Mouse (Mus musculus) neural tube, embryonic 11.5 days (tissue): ENCODE data around the gene Slc1a5. TPM values are rescaled to one million over a fixed set of nuclear protein-coding genes. Genes with fewer than 3 reads are reported as not detected.

ENCODE experiments used
- ATAC-seq: fragments of 200-750 bp; cut with Nextera tagmentation; 2 replicates; pipeline ENCODE4 v1.8.0; 2017; ENCODE audit warnings: moderate number of reproducible peaks, mild to moderate bottlenecking, moderate TSS enrichment, moderate library complexity; ENCODE audit not compliant: insufficient read depth, low FRiP score, low TSS enrichment
- DNase-seq: peaks from one replicate; pipeline ENCODE4 v3.0.0-alpha.2; 2015; ENCODE audit warnings: low spot score
- H3K27ac ChIP-seq: fragments of 300-500 bp; sonication (generic); 2 replicates; pipeline ENCODE4 v1.5.1; 2014; ENCODE audit warnings: low read depth, mild to moderate bottlenecking, low read length
- H3K27me3 ChIP-seq: fragments of 300-500 bp; sonication (generic); 2 replicates; pipeline ENCODE4 v1.6.1; 2014; ENCODE audit warnings: mild to moderate bottlenecking, low read length, mixed read lengths; ENCODE audit not compliant: control insufficient read depth, insufficient read depth
- H3K36me3 ChIP-seq: fragments of 300-500 bp; sonication (generic); 2 replicates; pipeline ENCODE4 v1.6.1; 2014; ENCODE audit warnings: mild to moderate bottlenecking, low read length, moderate library complexity, mixed read lengths; ENCODE audit not compliant: control insufficient read depth, insufficient read depth
- H3K4me1 ChIP-seq: fragments of 300-500 bp; sonication (generic); 2 replicates; pipeline ENCODE4 v1.6.1; 2014; ENCODE audit warnings: low read length, mixed read lengths; ENCODE audit not compliant: control insufficient read depth, insufficient read depth
- H3K4me2 ChIP-seq: fragments of 300-500 bp; sonication (generic); 2 replicates; pipeline ENCODE4 v1.6.1; 2014; ENCODE audit warnings: low read depth, mild to moderate bottlenecking, moderate library complexity
- H3K4me3 ChIP-seq: fragments of 300-500 bp; sonication (generic); 2 replicates; pipeline ENCODE4 v1.5.1; 2014; ENCODE audit warnings: low read depth, low read length
- H3K9ac ChIP-seq: fragments of 300-500 bp; sonication (generic); 2 replicates; pipeline ENCODE4 v1.6.1; 2014; ENCODE audit warnings: mild to moderate bottlenecking, low read length
- H3K9me3 ChIP-seq: fragments of 300-500 bp; sonication (generic); 2 replicates; pipeline ENCODE4 v1.6.1; 2016; ENCODE audit warnings: low read length; ENCODE audit not compliant: control insufficient read depth
- WGBS: fragments of 180-500 bp; shearing (Covaris S2); extraction: QIAGEN DNeasy Blood & Tissue Kit; methylation state at CpG from one replicate; pipeline ENCODE4 v1.1.7; 2014; 5-methylcytosine and 5-hydroxymethylcytosine counted together
- polyA plus RNA-seq: library from polyadenylated mRNA; unstranded; fragments of >200 nt; fragmentation: Nextera tagmentation; extraction: Ambion mirVana; gene quantifications from 2 replicates; pipeline ENCODE4 v1.2.1, GENCODE M21; 2014

Slc1a5 gene
- polyA plus RNA-seq, 1 experiment from 2014 or later = 17.3 TPM

GRCm38 (mm10) chr7:16837916-16838803 lies 57.0 kb downstream of the Slc1a5 start:
- H3K36me3 ChIP-seq = peaks cover 28% of the 10 kb centered on the region
- no peak for DNase-seq
- ATAC-seq = no peak
- no peaks in the 10 kb centered on the region for H3K4me1 ChIP-seq
- WGBS = 95% methylated on average over 18 of the region's 18 CpGs
- H3K9ac ChIP-seq = no peak overlapping the region
- H3K4me2 ChIP-seq = no peak overlapping the region
- H3K27ac ChIP-seq = no peak overlapping the region
- no peaks in the 10 kb centered on the region for H3K9me3 ChIP-seq
- H3K27me3 ChIP-seq = no peaks in the 10 kb centered on the region
- H3K4me3 ChIP-seq = no peak overlapping the region

GRCm38 (mm10) chr7:16838804-16839426 lies 57.8 kb downstream of the Slc1a5 start:
- Histone ChIP-seq H3K9me3 (no peaks in the 10 kb centered on the region), H3K4me1 (peaks cover 4% of the 10 kb centered on the region), H3K4me2 (no peak overlapping the region), H3K4me3 (no peak overlapping the region), H3K27ac (no peak overlapping the region), H3K9ac (no peak overlapping the region), H3K36me3 (peaks cover 26% of the 10 kb centered on the region), H3K27me3 (no peaks in the 10 kb centered on the region)
- WGBS = 88% methylated on average over 6 of the region's 6 CpGs
- no peak for DNase-seq
- no peak for ATAC-seq

GRCm38 (mm10) chr7:16839427-16840108 lies 58.4 kb downstream of the Slc1a5 start:
- Histone ChIP-seq H3K36me3 (peaks cover 22% of the 10 kb centered on the region), H3K27ac (no peak overlapping the region), H3K9me3 (no peaks in the 10 kb centered on the region), H3K4me1 (peaks cover 10% of the 10 kb centered on the region), H3K4me3 (no peak overlapping the region), H3K9ac (no peak overlapping the region), H3K27me3 (no peaks in the 10 kb centered on the region), H3K4me2 (no peak overlapping the region)
- DNase-seq (no peak), ATAC-seq (no peak)
- 97% methylated on average over 12 of the region's 12 CpGs for WGBS

- DNase-seq (no peak), ATAC-seq (no peak)
- Histone ChIP-seq H3K9me3 (no peaks in the 10 kb centered on the region), H3K4me2 (no peak overlapping the region), H3K4me1 (peaks cover 10% of the 10 kb centered on the region), H3K27me3 (no peaks in the 10 kb centered on the region), H3K36me3 (peaks cover 21% of the 10 kb centered on the region), H3K9ac (no peak overlapping the region), H3K27ac (no peak overlapping the region), H3K4me3 (no peak overlapping the region)
- 83% methylated on average over 2 of the region's 2 CpGs for whole genome bisulfite sequencing
These were observed 59.0 kb downstream of the Slc1a5 start for GRCm38 (mm10) chr7:16840109-16840491.

GRCm38 (mm10) chr7:16841078-16841477 lies 59.9 kb downstream of the Slc1a5 start:
- H3K4me1 ChIP-seq = peaks cover 14% of the 10 kb centered on the region
- no peak overlapping the region for H3K9ac ChIP-seq
- DNase-seq = no peak
- H3K27me3 ChIP-seq = no peaks in the 10 kb centered on the region
- whole genome bisulfite sequencing = 67% methylated on average over 4 of the region's 4 CpGs
- no peak overlapping the region for H3K4me2 ChIP-seq
- H3K27ac ChIP-seq = no peak overlapping the region
- H3K4me3 ChIP-seq = no peak overlapping the region
- H3K9me3 ChIP-seq = no peaks in the 10 kb centered on the region
- H3K36me3 ChIP-seq = peaks cover 20% of the 10 kb centered on the region
- no peak for ATAC-seq

GRCm38 (mm10) chr7:16841561-16842560 lies 60.7 kb downstream of the Slc1a5 start:
- H3K9ac ChIP-seq = no peak overlapping the region
- peak overlapping the region; percentile 94 for H3K4me2 ChIP-seq
- H3K4me1 ChIP-seq = peaks cover 14% of the 10 kb centered on the region
- peaks cover 20% of the 10 kb centered on the region for H3K36me3 ChIP-seq
- DNase-seq = no peak
- peak overlapping the region; percentile 56 for H3K4me3 ChIP-seq
- H3K9me3 ChIP-seq = no peaks in the 10 kb centered on the region
- ATAC-seq = no peak
- H3K27me3 ChIP-seq = no peaks in the 10 kb centered on the region
- WGBS = 41% methylated on average over 11 of the region's 11 CpGs
- H3K27ac ChIP-seq = no peak overlapping the region

- no peaks in the 10 kb centered on the region for H3K27me3 ChIP-seq
- DNase-seq = peak; percentile 90
- peak within 1 kb of the TSS; percentile 56 for H3K4me3 ChIP-seq
- H3K9me3 ChIP-seq = no peaks in the 10 kb centered on the region
- peaks cover 18% of the 10 kb centered on the region for H3K36me3 ChIP-seq
- peak within 1 kb of the TSS; percentile 71 for H3K9ac ChIP-seq
- H3K4me2 ChIP-seq = peak within 1 kb of the TSS; percentile 94
- under 1% methylated on average over 31 of the region's 32 CpGs for WGBS
- H3K27ac ChIP-seq = peak within 1 kb of the TSS; percentile 64; the same call in 1 of the 2 replicates
- peaks cover 14% of the 10 kb centered on the region for H3K4me1 ChIP-seq
- ATAC-seq = peak; percentile 78
These were observed 61.5 kb downstream of the Slc1a5 start, which contains the start of gene Prkd2 for GRCm38 (mm10) chr7:16842645-16843063. Prkd2 (plus strand) TSS chr7:16842902.
